Mouse (Mus musculus): ENCODE results near the gene Creg1. TPM values are rescaled to one million over a fixed set of nuclear protein-coding genes. Genes with fewer than 3 reads are reported as not detected.
A peak's percentile ranks its signal among the peaks of the same experiment; 100 is the strongest.

Gene Creg1
- total RNA-seq, 2 experiments from 2014 or later: 26.1 to 28.7 TPM

DNA sequence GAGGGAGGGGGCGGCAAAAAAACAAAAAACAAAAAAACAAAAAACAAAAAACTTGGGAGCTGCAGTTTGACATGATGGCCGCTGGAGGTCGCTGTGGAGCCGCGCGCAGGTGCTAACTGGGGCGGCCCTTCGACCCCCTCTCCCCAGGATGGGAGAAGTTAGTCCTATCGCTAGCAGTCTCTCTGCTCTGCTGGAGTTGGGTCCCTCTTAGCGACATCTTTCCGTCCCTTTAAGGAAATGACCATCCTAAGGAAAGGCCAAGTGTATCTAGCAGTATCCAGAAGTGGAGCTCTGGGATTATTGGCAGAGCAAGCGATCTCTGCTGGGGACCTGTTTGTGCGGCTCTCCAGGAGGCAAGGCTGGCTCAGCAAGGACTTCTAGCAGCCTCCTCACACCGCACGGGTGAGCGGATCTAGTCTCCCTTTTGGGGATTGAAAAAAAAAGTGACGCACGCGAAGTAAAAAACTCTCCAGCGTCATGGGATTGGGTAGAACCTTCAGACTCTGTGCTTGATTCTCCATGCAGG, 17.1 kb downstream of the Creg1 start:
- peak in 1 of 2 experiments; percentile 27 for DNase-seq (ENCODE audit: extremely low spot score in 1 of 2, low spot score in 1 of 2)

- no peak for DNase-seq (ENCODE audit: extremely low spot score in 1 of 2, low spot score in 1 of 2)
These were observed 17.9 kb downstream of the Creg1 start for GRCm38 (mm10) chr1:165781426-165781825.

- no peak for DNase-seq (ENCODE audit: extremely low spot score in 1 of 2, low spot score in 1 of 2)
These were observed 18.4 kb downstream of the Creg1 start for GRCm38 (mm10) chr1:165781911-165782310.

- DNase-seq (ENCODE audit: extremely low spot score in 1 of 2, low spot score in 1 of 2): no peak
These were observed 22.8 kb downstream of the Creg1 start for GRCm38 (mm10) chr1:165786296-165786695.

GRCm38 (mm10) chr1:165788511-165788910, 25.0 kb downstream of the Creg1 start, which contains the start of gene Cd247:
TSS of gene Cd247 (plus strand) at chr1:165788681.
- DNase-seq (ENCODE audit: extremely low spot score in 1 of 2, low spot score in 1 of 2): no peak

DNA sequence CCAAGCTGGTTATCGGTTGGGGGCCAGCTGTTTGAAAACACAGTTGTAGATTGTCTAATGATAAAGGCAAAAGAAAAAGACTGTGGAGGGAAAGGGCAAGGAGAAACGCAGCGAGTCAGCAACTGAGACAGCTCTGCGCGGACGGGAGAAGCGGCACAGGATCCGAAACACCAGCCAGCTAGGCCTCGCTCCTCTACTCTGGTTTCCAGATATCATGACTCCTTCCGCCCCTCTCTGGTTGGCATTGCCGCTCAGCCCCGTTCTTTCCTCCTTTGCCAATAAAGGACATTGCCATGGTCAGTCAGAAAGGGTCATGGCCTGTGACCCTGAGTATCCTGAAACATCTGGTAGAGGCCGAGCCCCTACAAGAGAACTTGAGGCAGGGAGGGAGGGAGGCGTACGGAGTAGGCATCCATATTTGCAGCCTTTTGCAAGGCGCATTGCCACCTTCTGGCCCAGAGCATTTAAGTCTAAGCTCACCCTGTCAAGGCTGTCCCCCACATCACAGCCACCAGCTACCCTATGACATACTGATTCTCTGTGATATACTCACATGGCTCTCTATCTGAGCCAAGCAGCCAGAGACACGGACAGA, 25.6 kb downstream of the Creg1 start:
- DNase-seq (ENCODE audit: extremely low spot score in 1 of 2, low spot score in 1 of 2): no peak

DNA sequence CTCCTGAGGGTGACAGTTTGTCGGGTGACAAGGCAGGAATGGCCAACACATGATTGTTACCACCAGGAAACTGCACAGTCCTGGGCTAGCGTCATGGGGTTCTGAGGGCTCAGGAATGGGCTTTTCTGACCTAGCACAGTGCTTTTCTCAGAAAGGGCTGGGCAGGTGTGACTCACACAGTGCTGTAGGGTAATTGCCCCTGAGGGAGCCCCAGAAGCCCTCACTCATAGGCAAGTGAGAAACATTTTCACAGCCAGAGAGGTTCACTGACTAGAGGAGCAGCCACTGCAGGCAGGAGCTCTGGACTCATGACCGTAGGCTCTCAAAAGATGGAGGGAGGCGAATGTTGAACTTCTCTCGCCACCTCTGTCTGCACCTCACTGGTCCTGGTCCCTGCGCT, 26.4 kb downstream of the Creg1 start:
- DNase-seq (ENCODE audit: extremely low spot score in 1 of 2, low spot score in 1 of 2): no peak

DNA sequence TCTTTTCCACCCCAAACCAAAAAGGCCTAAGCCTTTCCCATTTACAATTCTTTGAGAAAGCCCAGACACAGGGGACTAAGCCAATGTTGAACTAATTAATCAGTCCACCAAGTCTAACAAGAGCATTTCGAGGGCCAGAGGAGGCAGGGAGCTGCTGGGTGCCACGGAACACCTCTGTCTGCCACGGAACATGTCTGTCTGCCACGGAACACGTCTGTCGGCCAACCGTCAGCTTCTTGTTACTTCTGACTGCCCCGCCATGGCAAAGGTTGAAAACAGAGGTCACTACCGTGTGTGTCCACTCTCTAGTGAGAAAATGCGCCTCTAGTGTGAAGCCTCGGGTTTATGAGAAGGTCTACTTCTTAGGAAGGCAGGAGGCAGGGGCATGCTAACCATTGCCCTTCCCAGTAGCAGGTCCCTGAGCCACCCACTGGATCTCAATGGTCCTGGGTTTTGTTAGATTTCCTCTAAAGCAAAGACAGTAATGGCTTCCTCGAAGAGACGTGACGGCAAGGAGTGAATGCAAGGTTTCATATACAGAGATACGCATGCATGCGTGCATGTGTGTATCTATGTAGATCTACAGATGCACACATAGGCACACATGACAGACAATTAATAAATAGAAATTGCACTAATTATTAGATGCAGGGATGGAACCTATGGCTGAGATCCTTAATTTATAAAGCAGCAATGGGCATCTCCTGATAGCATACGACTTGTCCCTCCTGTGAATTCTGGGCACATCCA, 27.1 kb downstream of the Creg1 start:
- DNase-seq (ENCODE audit: extremely low spot score in 1 of 2, low spot score in 1 of 2): no peak

DNA sequence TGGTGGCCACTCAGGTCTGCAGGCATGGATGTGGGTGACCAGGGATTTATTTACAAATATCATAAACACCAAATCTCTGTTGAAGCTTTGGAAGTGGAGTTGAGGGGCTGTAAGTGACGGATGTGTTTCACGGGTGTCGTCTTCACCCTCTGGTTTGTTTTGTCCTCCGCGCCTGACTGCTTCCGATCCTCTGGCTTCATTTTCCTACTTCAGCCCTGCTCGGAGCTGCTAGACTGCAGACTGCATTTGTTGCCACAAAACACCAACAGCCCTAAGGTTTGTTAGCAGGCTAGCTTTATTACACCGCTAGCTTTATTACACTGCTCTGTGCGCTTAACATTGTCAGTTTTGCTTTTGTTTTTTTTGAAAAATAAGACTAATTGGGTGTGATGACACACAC, 27.9 kb downstream of the Creg1 start:
- DNase-seq (ENCODE audit: extremely low spot score in 1 of 2, low spot score in 1 of 2): no peak

GRCm38 (mm10) chr1:165801709-165802310, 38.3 kb downstream of the Creg1 start:
- no peak for DNase-seq (ENCODE audit: extremely low spot score in 1 of 2, low spot score in 1 of 2)

DNA sequence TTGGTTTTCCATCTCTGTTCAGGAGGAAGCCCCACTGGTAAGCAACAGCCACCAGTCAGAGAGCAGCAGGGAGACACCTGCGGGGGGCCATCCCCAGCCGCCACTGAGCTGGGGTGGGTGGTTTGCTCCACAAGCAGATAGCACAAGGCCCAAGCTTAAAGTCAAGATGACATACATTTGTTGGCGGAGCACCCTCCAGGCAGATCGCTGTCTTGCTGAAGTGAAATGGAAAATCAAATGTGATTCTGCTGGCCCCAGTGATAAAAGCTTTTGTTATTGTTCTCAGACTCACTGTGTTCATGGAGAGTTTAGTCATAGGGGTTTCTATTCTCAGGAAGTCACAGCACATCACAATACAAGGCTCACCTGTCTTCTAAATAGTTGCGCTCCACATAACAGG, 39.6 kb downstream of the Creg1 start:
- no peak for DNase-seq (ENCODE audit: extremely low spot score in 1 of 2, low spot score in 1 of 2)

GRCm38 (mm10) chr1:165804133-165804532, 40.6 kb downstream of the Creg1 start:
- no peak for DNase-seq (ENCODE audit: extremely low spot score in 1 of 2, low spot score in 1 of 2)

DNA sequence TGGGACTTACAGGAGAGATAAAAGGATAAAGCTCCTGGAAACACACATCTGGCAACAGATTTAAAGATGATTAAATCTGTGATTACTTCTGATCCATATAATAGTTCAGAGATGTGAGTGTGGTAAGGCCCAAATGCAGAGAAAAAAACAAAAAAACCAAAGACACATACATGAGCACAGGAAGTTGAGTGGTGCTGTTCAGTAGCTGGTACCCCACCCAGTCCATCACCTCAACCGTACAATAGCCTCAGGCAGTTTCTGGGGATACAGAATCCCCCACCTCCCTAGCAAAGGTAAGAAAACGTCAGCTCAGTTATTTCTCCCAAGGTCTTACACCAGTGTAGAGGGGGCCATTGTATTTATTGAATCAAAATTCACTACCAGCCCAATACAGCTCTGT, 47.1 kb downstream of the Creg1 start:
- DNase-seq (ENCODE audit: extremely low spot score in 1 of 2, low spot score in 1 of 2): no peak

GRCm38 (mm10) chr1:165811170-165811569, 47.6 kb downstream of the Creg1 start:
- DNase-seq (ENCODE audit: extremely low spot score in 1 of 2, low spot score in 1 of 2): no peak

DNA sequence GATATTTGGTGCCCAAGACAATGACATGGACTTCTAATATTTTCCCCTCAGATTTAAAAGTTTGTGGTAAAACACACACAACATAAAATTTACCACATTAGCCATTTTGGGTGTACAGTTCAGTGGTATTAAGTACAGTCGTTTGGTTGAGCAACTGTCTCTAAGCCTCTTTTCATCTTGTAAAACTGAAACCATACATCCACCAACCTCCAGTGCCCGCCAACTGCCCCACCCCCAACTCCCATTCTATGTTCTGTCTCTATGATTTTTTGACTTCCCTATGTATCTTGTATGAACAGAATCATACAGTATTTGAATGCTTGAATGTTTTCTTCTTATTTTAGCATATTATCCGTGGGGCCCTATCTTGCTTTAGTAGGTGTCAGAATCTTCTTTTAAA, 49.2 kb downstream of the Creg1 start:
- no peak for DNase-seq (ENCODE audit: extremely low spot score in 1 of 2, low spot score in 1 of 2)

DNA sequence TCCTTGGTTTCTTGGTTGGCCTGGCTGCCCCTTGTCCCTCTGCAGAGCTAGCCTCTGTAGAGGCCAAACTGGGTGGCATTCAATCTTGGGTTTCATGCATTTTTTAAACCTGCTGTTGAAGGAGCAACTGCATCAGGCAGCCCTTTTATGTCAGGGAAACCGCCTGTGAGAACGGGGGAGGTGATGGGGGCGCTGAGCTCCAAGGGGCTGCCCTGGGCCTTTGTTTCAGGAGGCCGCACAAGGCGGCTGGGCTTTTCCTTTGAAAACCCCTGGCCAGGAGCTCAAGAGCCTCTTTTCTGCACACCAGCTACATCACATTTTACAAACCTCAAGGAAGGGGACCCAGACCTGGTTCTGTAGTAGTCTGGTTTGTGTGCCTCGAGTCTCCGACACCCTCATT, 50.6 kb downstream of the Creg1 start:
- no peak for DNase-seq (ENCODE audit: extremely low spot score in 1 of 2, low spot score in 1 of 2)

GRCm38 (mm10) chr1:165814521-165815278, 51.2 kb downstream of the Creg1 start:
- DNase-seq (ENCODE audit: extremely low spot score in 1 of 2, low spot score in 1 of 2): no peak

DNA sequence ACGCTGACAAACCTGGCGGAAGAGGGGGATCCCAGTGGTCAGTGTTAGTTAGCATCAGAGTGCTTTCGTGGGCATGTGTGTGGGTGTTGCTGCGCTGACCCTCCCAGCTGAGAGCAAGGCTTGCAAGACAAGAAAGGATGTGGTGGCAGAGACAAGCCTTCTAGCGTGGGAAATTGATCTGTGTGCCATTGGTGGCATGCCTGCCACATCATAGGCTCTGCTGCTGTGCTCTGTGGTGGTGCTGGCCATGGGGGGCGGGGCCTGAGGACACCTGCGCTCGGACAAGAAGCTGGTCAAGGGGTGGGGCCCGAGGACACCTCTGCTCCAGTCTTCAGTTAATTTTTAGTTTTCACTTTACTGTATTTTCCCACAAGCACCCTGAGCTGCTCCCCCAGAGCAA, 52.8 kb downstream of the Creg1 start:
- no peak for DNase-seq (ENCODE audit: extremely low spot score in 1 of 2, low spot score in 1 of 2)

DNA sequence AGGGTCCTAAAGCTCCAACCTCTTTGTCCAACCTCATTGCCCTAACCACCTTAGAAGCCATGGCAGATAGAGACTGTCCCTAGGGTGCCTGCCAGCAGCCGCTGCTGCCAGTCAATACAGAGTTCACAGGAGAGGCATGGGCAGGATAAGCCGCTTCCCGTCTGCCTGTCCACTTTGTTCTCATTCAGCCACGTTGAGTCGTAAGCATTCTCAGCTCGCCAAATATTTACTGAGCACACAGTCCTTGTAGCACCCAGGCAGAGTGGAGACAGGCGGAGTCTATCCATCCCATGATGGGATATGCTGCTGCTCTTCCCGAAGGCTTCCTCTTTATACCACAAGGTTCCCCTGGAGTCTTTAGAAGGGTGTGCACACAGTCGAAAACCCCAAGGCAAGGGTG, 53.7 kb downstream of the Creg1 start:
- DNase-seq (ENCODE audit: extremely low spot score in 1 of 2, low spot score in 1 of 2): no peak

DNA sequence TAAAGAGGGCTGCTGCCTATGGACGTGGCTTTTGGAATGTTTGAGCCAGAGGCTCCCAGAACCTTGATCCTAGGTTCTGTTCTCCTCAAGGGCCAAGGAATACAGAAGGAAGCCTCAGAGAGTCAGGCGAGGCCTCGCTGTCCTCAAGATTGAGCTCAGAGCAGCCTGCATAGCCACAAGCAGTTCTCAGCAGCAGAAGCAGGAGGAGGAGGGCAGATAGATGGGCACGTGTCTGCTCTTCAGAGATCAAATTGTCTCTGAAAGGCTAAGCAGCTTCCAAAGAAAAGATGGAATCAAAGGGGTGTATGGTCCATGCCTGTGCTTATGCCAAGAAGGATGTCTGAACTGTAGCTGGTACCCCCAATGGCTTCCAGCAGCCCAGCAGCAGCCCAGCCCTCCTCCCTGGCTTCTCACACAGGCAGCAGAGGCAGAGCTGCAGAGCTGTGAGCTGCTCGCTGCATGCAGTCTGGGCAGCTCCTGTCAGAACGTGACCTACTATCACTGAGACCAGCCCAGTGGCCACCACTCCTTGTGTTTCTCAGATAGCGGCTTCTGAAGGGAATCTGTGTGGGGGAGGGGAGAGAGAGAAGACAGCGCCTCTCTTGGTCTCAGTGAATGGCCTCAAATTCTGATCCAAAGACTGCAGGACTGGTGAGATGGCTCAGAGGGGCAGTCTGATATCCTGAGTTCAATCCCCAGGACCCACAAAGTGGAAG, 54.8 kb downstream of the Creg1 start:
- no peak for DNase-seq (ENCODE audit: extremely low spot score in 1 of 2, low spot score in 1 of 2)
